Mouse (Mus musculus): ENCODE measurements around the gene Gm47985. TPM values are rescaled to one million over a fixed set of nuclear protein-coding genes. Genes with fewer than 3 reads are reported as not detected.
"Not testable (repeated sequence)": the region's sequence is repeated elsewhere in the genome, so short reads cannot be mapped to it uniquely, and the experiment has no call there.

Gm47985 gene
- total RNA-seq (2021), result not detected
- long read RNA-seq, result 0 reads

DNA sequence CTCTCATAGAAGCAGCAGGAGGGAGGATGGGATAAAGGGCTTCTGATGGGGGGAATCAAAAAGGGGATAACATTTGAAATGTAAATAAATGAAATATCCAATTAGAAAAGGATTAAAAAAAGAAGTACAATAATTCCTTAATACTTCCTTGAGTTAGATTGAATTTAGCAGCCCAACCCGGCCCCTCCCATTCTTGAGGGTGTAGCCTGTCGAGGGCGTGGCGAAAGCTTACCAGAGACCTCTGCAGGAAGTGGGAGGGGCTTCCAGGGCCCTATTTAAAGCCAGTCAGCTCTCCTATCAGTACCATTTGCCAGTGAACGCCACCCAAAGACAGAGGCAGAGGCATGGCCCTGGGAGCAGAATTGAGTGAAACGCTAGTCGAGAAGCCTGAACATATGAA is at the start of gene Gm47985:
Gene Gm47985, plus strand, starts transcription at position 272 of the 400 bp plus-strand sequence.
- not testable (repeated sequence) for DNase-seq (ENCODE audit: low spot score in 2 of 2)

DNA sequence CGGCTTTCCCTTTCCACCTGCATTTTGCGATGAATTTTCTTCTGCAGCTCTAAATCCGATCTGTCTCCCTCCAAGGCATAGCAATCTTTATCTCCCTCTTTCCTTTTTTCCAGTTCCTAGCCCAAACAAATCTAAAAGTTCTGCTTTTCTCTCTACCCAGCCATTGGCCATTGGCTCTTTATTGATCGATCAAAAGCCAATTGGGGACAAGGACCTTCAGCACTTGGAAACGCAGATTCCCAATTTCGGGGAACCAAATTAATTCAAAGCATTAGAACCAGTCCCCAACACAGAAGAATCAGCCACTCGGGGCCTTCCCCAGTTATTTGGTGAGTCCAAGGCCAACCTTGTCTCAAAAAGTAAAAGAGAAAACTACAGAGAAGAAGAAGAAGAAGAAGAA is 49.7 kb upstream of the Gm47985 start:
- no peak for DNase-seq (ENCODE audit: low spot score in 2 of 2)

DNA sequence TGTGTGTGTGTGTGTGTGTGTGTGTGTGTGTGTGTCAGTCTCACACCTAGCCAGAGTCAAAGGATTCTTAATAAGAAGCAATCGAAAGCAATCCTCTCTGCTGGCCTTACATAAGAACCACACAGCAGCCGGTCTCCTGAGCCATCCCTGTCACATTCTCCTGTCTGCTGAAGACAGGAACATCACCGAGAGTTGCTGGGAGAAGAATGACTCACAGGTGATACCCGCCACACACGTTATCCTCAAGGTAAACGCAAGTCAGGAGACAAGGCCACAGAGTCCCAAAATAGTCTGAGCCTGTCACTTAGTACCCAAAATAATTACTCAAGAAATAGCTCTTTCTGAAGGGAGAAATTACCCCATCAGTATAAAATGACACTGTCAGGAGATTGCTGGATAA is 43.9 kb upstream of the Gm47985 start:
- no peak for DNase-seq (ENCODE audit: low spot score in 2 of 2)

DNA sequence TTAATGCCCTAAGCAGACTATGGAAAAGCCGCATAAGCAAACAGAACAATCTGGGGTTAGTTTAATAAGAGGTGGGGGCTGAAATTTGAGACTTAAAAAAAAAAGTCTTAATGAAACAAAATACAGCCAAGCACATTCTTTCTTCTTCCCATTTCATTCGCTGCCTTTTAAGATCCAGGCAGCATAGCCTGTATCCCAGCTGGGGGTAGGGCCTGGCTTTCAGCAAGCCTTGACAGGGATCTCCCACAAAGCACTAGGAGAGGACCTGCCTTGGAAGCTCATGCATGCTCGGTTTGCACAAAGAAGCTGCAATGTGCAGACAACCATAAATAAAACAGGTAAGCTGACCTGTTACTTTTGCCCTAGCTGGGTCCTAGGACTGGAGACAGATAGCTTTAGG is 41.4 kb upstream of the Gm47985 start:
- DNase-seq (ENCODE audit: low spot score in 2 of 2), result no peak

DNA sequence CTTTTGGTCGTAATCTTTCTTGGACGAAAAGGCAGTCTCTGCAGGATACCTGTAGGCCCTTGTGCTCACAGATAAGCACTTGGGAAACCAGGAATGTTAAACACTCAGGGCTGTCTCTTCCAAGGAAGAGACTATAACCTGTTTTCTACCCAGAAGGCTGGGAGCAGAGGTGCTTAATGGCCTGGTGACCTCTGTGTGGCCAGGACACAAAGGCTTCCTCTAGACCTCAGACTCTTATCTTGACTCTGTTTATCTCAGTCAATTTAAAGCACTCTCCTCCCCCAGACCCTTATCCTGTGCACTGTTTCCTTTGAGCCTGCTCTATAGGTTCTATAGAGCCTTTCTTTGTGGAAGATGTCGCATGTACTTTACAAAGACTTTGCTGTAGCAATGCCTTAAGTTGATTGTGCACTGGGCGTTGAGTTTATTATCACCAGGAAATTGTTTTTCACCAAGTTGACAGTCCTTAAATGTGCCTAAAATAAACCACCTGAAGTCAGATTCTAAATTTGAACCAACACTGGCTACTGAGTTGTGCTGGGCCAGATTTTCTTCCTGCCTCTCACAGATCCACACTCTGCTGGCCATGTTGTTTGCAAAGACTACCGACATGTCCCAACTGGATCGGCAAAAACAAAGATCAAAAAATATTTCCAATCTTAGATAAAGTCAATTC is 37.7 kb upstream of the Gm47985 start:
- DNase-seq (ENCODE audit: low spot score in 2 of 2), result no peak

DNA sequence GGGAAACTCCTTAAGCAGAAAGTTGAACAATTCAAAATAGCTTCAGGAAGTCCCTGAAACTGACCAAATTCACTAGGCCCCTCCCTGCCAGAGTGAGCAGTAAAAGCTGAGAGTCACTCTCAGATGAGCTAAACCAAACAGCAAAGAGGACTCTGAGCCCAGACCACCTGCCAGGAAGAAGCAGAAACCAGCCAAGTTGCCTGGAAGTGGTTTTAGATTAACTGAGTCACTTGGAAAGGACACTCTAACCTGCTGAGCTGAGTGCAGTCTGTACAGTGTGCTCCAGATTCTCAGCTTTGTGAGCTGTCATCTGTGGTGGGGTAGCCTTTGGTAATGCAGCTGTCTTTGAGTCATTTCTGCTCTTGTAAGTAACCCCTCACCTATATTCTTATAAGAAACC is 34.5 kb upstream of the Gm47985 start:
- no peak for DNase-seq (ENCODE audit: low spot score in 2 of 2)

DNA sequence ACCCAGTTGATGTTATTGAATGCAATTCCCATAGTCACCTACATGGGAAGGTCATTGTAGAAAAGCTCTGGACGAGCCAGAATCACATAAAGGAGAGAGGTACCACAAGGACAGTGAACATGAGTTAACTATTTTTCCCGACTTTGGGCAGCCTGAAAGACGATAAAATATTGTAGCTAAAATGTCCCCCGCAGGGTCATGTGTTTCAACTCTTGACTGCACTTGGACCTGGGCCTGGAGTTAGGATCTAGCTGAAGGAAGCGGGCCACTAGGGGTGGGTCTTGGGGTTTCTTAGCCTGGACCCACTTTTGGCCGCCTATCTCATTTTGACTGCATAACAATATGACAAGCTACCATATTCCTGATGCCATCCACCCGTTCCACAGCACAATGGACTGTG is 32.1 kb upstream of the Gm47985 start:
- DNase-seq (ENCODE audit: low spot score in 2 of 2), result no peak

DNA sequence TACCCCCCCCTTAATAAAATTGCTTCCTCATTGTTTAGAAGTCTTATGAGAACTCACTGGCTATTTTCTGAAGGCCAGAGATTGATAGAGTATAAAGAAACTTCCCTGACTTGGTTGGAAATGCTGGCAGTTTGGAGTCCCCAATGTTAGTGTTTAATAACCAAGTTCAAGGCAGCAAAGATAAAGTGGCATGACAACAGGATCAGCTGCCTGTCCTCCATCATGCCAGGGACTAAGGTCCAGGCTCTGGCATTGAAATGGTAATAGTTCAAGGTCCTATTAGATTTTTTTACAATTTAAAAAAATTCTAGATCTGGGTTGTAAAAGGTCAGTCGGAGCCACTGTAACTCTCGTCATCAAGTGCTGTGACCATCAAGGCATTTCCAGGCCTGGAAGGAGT is 31.2 kb upstream of the Gm47985 start:
- no peak for DNase-seq (ENCODE audit: low spot score in 2 of 2)

DNA sequence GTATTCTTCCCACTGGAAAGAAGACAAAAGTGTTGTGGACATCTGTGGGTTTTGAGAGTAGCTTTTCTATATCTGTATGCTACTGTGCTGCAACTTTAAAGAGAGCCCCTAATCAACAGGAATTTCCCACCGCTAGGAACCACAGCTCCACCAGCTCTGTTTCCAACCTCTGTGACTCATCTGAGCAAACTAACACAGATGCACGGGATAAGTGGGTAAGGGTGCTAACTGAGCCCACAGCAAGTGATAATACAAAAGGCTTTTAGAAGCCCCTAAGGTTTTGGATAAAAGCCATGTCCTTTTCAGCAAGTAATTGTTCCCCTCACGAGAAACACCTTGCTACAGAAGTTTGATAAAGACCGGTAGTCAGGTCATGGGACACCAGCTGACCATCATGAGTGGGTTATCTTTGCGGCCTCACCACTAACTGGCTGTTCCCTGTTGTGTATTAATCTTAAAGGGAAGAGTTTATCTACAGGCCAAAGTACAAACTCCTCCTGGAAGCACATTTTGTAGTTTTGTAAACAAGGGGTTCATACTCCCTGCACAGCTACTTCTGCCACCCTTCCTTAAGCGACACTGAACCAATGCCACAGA is 29.2 kb upstream of the Gm47985 start:
- DNase-seq (ENCODE audit: low spot score in 2 of 2), result no peak

DNA sequence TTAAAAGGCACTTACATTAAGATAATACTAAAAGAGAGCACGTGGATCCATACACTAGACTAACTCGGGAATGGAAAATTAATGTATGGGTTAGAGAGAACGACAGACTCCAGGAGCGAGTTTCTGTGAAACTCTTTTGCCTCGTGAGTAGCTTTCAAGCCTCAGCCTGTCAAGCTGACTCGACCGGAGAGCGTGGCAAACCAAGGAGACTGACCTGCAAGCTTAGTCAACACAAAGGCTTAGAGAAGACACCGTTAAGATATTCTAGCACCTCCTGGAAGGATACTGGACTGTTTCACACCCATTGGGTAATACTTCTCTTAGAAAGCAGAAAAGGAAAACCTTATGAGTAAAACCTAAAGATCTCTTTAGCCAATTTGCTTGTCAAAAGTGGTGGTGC is 28.2 kb upstream of the Gm47985 start:
- DNase-seq (ENCODE audit: low spot score in 2 of 2), result not testable (repeated sequence)

DNA sequence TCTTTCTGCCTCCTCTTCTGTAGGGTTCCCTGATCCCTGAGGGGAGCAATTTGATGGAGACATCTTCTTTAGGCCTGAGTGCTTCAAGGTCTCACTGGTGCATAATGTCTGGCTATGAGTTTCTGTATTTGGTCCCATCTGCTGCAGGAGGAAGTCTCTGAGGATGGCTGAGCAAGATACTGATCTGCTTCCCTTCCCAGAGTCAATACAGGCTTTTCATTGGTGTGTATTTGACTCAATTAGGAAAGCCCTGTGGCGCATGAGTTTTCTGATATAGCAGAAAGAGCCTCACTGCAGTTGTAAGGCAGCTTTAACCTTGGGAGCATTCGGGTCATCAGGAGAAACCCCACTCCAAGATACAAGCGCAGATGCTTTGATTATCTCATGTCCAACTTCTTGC is 26.2 kb upstream of the Gm47985 start:
- DNase-seq (ENCODE audit: low spot score in 2 of 2), result no peak

DNA sequence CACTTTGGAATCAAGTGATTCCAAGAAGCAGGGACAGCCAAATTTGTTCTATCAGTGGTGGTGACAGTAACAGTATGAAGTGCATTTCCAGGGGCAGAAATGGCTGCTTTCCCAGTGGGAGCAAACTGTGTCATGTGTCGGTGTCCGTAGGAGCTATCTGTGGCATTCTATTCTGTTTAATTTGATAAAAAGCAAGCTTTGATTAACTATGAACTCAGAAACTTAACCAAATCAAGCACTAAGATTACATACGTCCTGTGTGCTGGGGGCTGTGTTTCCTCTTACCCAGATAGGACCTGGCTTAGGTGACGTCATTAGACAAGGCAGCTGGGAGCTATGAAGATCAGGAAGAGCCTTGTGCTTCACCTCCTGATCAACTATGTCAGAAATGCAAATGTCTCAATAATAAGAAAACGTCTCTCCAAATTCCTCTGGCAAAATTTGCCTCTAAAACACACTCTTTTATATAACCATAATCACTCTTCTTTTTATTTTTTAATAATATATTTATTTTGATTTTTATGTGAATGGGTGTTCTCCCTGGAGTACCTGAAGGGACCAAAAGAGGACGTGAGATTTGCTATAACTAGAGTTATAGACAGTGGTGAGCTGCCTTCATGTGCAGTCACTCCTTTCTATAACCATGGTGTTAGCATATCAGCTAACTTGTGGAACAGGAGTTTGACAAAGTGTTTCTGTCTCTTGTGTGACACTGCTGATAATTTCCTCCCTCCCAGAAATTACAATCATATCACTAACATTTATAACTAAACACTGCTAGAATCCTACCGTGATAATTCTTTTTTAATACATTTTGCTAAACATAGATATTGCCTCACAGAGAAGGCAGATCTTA is 25.3 kb upstream of the Gm47985 start:
- no peak for DNase-seq (ENCODE audit: low spot score in 2 of 2)

DNA sequence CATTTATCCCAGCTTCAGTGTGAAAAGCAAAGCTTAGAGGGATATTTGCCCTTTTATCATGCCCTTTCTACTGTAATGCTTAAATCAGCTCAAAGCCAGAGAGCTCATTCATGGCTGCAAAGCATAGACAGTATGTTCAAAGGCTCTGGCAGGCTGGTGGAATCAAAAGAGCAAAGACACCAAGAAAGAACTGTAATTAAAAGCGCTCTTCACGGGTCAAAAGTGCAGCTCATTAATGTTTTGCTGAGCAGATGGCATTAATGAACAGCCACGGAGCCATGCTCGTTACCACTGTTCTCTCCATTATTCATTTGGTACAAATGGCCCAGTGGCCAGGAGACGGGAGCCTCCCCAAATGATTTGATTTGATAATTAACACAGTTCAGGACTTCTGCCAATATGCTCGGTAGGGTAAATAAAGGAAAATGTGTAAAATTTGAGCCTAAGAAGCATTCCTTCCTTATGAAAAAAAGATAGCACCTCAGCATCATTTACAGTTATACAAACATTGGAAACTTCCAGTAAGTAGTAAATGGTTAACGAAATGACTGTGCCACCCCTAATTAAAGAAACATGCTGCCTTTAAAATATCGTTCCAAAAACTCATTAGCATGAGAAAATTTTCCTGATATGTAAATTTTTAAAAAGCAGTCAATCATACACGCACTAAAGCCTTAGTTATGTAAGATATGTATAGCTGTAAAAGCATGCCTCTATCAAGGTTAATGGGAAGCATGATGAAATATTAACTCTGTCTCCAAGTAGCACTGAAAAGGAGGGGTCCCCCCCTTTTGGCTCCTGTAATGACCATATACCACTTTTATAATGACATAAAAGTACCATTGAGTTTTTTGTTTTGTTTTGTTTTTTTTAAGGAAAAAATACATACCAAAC is 24.1 kb upstream of the Gm47985 start:
- DNase-seq (ENCODE audit: low spot score in 2 of 2), result no peak

DNA sequence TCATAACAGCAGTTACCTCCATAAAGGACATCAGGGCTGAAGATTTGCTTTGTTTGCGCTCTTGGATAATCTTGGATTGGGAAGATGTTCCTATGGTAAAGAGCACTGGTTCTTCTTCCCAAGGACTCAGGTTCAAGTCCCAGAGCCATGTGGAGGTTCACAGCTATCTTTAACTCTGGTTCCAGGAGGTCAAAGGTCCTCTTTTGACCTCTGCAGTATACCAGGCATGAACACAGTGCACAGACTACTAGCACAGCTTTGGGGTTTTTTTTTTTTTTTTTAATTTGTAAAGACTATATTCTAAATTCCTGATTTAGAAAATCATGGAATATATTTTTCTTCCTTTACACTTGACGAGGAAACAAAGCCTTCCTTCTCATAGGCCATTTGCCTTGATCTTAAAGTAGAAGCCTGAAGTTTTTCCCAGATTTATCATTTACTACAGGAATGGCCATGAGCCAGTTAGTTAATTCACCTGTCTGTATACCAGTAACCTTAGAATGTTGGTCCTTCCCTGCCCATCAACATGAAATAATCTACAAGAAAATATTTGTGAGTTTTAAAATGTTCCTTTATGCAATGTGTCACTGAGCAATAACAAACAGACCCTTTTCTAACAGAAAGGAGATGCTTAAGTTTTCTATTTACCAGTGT is 23.4 kb upstream of the Gm47985 start:
- DNase-seq (ENCODE audit: low spot score in 2 of 2), result no peak

DNA sequence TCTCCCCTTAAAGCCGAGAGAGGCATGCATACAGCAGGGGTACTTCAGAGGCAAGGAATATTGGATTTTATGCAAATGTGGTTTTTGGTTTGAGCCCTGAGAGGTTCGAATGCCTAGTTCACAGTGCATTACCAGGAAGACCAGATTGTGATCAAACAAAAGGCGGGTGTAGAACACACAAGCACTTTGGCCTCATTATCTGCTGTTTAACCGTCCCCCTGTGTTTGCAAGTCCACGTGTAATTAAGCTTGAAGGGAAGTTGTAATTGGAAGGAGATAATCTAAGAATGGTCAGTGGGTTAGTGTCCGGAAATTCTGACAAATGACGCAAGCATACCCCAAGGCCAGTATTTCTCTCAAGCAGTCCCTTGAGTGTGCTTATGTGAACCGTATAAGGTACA is 16.3 kb upstream of the Gm47985 start:
- DNase-seq (ENCODE audit: low spot score in 2 of 2), result no peak

DNA sequence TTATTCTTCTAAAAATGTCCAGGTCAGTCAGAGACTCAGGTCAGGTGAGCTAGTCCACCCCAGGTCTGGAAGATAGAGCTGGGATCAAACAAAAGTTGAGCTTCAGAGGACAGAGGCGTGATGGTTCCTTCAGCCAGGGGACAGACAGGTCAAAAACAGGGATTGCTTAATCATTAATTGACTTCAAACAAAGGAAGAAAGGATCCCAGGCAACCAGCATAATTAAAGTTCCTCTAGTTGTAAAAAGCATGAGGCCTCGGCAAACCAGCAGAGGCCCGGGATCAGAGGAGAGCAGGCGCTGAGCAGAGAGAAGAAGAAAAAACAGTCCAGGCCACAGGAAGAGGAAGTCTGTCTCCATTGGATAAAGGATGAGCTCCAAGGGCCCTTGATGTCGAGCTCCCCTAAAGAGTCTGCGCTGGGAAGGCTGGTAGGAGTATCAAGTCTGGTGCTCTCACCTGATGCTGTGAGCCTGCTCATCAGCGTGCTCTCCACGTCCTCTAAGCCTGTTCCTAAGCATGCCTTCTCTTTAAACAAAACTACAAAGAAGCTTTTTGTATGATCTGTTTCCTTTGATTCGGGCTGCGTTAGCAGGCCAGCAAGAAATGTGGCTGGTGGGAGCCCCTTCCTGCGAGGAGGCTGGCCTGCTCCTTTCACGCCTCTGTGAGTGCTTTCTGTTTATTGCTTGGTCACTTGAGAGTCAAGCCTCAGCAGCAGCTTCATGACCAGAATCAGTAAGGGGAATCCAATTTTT is 14.9 kb upstream of the Gm47985 start:
- DNase-seq (ENCODE audit: low spot score in 2 of 2), result no peak

DNA sequence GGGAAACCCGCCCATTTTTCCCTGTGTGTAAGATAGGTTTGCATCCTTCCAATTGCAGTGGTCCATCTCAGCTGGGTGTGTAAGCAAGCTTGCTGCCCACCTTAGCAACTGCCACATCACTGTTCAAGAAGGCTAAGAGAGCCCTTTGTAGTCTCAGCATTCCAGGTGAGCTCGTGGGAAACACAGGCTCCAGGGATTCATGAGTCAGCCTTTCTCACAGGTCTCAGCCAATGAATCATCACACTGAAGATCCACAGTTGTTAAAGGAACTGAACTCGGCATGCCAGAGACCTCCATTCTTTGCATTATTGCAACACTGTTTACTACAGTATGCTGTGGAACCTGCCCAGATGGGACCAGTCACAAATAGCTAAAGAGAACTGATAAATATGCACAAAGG is 13.7 kb upstream of the Gm47985 start:
- DNase-seq (ENCODE audit: low spot score in 2 of 2), result no peak

DNA sequence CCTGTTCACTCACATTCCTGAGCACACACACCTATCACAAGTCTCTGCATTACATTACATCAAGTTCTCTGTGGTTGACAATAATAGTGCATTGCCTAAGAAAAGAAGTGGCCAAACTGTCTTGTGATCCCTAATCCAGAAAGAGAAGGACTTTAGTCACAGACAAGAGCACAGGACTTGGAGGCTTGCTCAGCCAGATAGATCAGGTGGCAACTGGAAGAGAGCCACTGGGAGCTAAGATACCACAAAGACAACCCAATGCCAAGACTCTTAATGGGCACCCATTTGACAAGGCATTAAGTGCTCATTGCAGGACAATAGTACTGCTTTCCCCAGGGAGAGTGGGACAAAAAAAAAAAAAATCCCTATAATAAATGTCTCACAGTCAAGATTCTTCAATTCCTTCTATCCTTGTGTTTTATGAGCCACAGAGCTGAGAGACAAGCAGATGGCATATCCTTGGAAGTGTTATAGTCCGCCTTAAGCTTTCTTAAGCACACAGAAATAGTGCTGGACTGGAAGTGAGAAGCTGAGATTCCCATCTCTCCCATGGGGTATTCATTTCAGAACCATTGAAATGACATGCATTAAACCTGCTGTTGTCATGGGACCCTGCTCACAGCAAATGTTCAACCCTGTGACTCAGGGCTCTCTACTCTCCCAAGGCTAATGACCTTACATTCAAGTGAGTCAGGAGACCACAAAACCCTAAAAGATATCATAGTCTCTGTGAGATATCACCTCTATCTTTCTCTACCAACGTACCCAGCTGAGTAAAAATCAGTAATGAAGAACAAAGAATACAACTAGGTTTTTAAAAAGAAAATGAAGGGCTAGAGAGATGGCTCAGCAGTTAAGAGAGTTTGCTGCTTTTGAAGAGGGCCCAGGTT is 10.5 kb upstream of the Gm47985 start:
- no peak for DNase-seq (ENCODE audit: low spot score in 2 of 2)

All from layer of hippocampus, adult 18-20 months (tissue).